ENCODE assay signal across 8 mouse cellular contexts in the genomic region with DNA sequence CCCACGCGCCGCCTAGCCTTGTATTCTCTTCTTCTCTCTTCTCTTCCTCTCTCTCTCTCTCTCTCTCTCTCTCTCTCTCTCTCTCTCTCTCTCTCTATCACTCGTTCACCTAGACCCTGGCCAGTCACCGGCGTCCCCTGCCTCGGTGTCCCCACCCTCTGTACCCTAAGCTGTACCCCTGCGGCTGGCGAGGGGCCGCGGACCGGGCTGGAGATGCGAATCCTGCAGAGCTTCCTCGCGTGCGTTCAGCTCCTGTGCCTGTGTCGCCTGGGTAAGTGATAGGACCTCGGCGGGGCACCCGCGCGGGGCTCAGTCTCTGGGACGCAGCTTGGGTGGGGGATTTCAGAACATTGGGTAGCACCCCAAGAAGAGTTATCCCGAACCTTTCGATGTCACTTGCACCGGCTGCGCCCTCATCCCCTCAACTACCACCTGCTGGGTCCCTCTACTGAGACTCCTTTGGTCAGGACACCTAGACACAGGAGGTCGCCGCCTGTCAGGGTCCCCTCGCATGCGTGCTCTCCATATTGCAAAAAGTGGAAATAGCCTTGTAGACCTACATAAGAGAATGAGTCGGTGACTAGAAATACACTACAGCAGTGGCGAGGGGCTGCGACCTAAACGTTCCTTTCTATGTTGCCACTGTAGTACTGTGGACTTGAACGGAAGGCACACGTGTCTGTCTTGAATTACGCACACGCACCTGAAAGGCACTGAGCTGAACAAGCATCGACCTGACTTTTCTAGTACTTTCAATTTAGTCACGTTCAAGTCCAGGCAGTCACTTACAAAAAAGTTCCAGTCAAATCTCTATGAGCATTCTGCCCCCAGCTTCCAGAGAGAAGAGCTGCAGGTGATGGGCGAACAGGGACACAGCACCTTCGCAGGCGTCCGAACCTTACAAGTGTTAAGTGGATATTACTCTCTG. TPM values are rescaled to one million over a fixed set of nuclear protein-coding genes. Genes with fewer than 3 reads are reported as not detected.
DNase-seq lines count a peak whose midpoint lies in the region; ATAC-seq and TF ChIP-seq lines count a peak whose summit lies in the region.

No protein-coding gene starts in this region.

- H3K27me3 ChIP-seq in embryonic facial prominence, embryonic 15.5 days: peaks cover 6% of the 10 kb centered on the region
- no peaks in the 10 kb centered on the region for H3K27me3 ChIP-seq in hindbrain, postnatal 0 days (ENCODE audit: insufficient read depth, low read length)
- H3K27me3 ChIP-seq in midbrain, embryonic 12.5 days: no peaks in the 10 kb centered on the region

- no peaks in the 10 kb centered on the region for H3K9me3 ChIP-seq in embryonic facial prominence, embryonic 15.5 days (replicated peaks)
- no peaks in the 10 kb centered on the region for H3K9me3 ChIP-seq in hindbrain, postnatal 0 days (ENCODE audit: low read length)
- no peaks in the 10 kb centered on the region for H3K9me3 ChIP-seq in midbrain, embryonic 12.5 days

- TF ChIP-seq CTCF in layer of hippocampus, adult 2 months (conservative IDR thresholded peaks at IDR 0.05): peak; percentile 64
- TF ChIP-seq CTCF in hindbrain, postnatal 0 days (IDR thresholded peaks at IDR 0.05; ENCODE audit: low read depth): peak; percentile 43

- peak overlapping the region; percentile 59 for H3K4me3 ChIP-seq in layer of hippocampus, adult 2 months
- peak overlapping the region; percentile 59 for H3K4me3 ChIP-seq in embryonic facial prominence, embryonic 15.5 days (replicated peaks)
- H3K4me3 ChIP-seq in hindbrain, postnatal 0 days (ENCODE audit: low read length): peak overlapping the region; percentile 74
- H3K4me3 ChIP-seq in midbrain, embryonic 12.5 days: peak overlapping the region; percentile 71

- peak; percentile 65 for ATAC-seq in embryonic facial prominence, embryonic 15.5 days (ENCODE audit: insufficient number of reproducible peaks, low FRiP score, low TSS enrichment, low read depth)
- peak; percentile 74 for ATAC-seq in hindbrain, postnatal 0 days
- ATAC-seq in midbrain, embryonic 12.5 days (ENCODE audit: low FRiP score, low read depth): peak; percentile 75

- H3K27ac ChIP-seq in layer of hippocampus, adult 2 months: peak overlapping the region; percentile 90
- no peak overlapping the region for H3K27ac ChIP-seq in embryonic facial prominence, embryonic 15.5 days (replicated peaks)
- H3K27ac ChIP-seq in hindbrain, postnatal 0 days: peak overlapping the region; percentile 76
- H3K27ac ChIP-seq in midbrain, embryonic 12.5 days (replicated peaks): peak overlapping the region; percentile 75

- peaks cover 10% of the 10 kb centered on the region; the same call in 1 of the 2 replicates for H3K4me1 ChIP-seq in embryonic facial prominence, embryonic 15.5 days
- H3K4me1 ChIP-seq in hindbrain, postnatal 0 days (ENCODE audit: insufficient read depth, low read length): 0 out of 2 replicates have a peak, but pooled peaks cover 4% of the 10 kb centered on the region
- H3K4me1 ChIP-seq in midbrain, embryonic 12.5 days: peaks cover 29% of the 10 kb centered on the region

- 3% methylated on average over 45 of the region's 45 CpGs for WGBS in embryonic facial prominence, embryonic 15.5 days
- 2% methylated on average over 45 of the region's 45 CpGs for WGBS in hindbrain, postnatal 0 days
- whole genome bisulfite sequencing in midbrain, embryonic 12.5 days: 2% methylated on average over 44 of the region's 45 CpGs

- peak overlapping the region; percentile 31 for H3K9ac ChIP-seq in embryonic facial prominence, embryonic 15.5 days
- peak overlapping the region; percentile 74 for H3K9ac ChIP-seq in hindbrain, postnatal 0 days (replicated peaks; ENCODE audit: low read length)
- H3K9ac ChIP-seq in midbrain, embryonic 12.5 days (replicated peaks): peak overlapping the region; percentile 76

- peak in 1 of 2 experiments; percentile 23 for DNase-seq in layer of hippocampus, adult 2 months (ENCODE audit: low spot score in 2 of 2)
- no peak for DNase-seq in layer of hippocampus, adult 9-10 months (ENCODE audit: low spot score)
- peak; percentile 23 for DNase-seq in adrenal gland, postnatal 25 days
- peak; percentile 51 for DNase-seq in hindbrain, postnatal 0 days (ENCODE audit: low spot score)
- DNase-seq in urinary bladder, postnatal 10 days (ENCODE audit: low spot score): no peak
- DNase-seq in spleen, adult 18-20 months: no peak

- H3K4me2 ChIP-seq in embryonic facial prominence, embryonic 15.5 days (replicated peaks): peak overlapping the region; percentile 92
- peak overlapping the region; percentile 92 for H3K4me2 ChIP-seq in hindbrain, postnatal 0 days (ENCODE audit: low read depth, low read length)
- H3K4me2 ChIP-seq in midbrain, embryonic 12.5 days (replicated peaks): peak overlapping the region; percentile 75

- H3K36me3 ChIP-seq in embryonic facial prominence, embryonic 15.5 days: no peaks in the 10 kb centered on the region
- H3K36me3 ChIP-seq in hindbrain, postnatal 0 days (ENCODE audit: insufficient read depth, low read length): no peaks in the 10 kb centered on the region
- H3K36me3 ChIP-seq in midbrain, embryonic 12.5 days: no peaks in the 10 kb centered on the region

RNA-seq across cellular contexts. Expression of gene Ptprz1, which starts 0.6 kb away (rescaled TPM):
- 100 to 1,000 TPM; 136 to 141 TPM for total RNA-seq in layer of hippocampus, adult 2 months (2021)
- 8.6 and 8.9 TPM in 2 replicates for total RNA-seq in adrenal gland, postnatal 25 days (2021)
- polyA plus RNA-seq in embryonic facial prominence, embryonic 15.5 days (2015; fragmentation: Nextera tagmentation; extraction: Ambion mirVana): 17.3 and 19.3 TPM in 2 replicates
- 173 and 188 TPM in 2 replicates for total RNA-seq in hindbrain, postnatal 0 days (2014; rRNA removed)
- 99.1 and 103 TPM in 2 replicates for polyA plus RNA-seq in hindbrain, postnatal 0 days (2015; fragmentation: Nextera tagmentation; extraction: Ambion mirVana)
- 35.0 and 58.6 TPM in 2 replicates for polyA plus RNA-seq in midbrain, embryonic 12.5 days (2016; fragmentation: Nextera tagmentation; extraction: Ambion mirVana)

Comparison
In these comparisons a context has a peak if more than half of its experiments do, and no peak if none do; other contexts are left out.
1. DNase-seq: peak in adrenal gland, postnatal 25 days (single experiment) and hindbrain, postnatal 0 days (single experiment); none in layer of hippocampus, adult 9-10 months (single experiment), urinary bladder, postnatal 10 days (single experiment) and spleen, adult 18-20 months (0 of 2).
2. RNA of gene Ptprz1, which starts 0.6 kb away (total RNA-seq): 173 to 188 TPM in hindbrain, postnatal 0 days and 136 to 141 TPM in layer of hippocampus, adult 2 months; 8.6 to 8.9 TPM in adrenal gland, postnatal 25 days; every median in the first group is over 10 times any median in the second.
3. Peak in every context shown above with its lines, with median percentiles within 50 percentile points of each other: H3K4me3 ChIP-seq, ATAC-seq, H3K4me2 ChIP-seq and H3K9ac ChIP-seq.